ENCODE assay signal across 13 mouse cellular contexts in the genomic region with DNA sequence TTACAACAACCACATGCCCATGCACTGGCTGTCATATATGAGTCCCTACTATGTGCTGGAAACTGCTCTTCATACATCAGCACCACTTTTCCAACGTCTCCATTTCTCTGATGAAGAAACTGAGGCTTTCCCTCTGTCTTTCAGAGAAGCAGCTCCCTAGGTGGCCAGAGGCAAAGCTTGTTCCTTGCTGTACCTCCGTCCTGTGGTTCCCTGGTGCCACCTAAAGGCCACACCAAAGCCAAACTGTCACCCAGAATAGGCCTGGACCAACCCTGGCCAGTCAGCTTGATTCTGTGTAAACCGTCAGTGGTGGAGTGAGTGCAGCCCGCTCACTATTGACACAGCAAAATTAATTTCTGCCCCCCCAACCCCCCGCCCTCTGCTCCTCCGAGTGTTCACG.
DNase-seq lines count a peak whose midpoint lies in the region; ATAC-seq and TF ChIP-seq lines count a peak whose summit lies in the region.
"Had no signal": no experiment of that assay in that cellular context is flagged by ENCODE, and none has a peak within 500 bp of the region (broad histone marks: within the 10 kb centered on the region; RNA-seq: fewer than 3 reads in every experiment).

No protein-coding gene starts in this region.

- no peak for ATAC-seq in forebrain, embryonic 13.5 days
- no peak for ATAC-seq in liver, postnatal 0 days
- ATAC-seq in liver, embryonic 11.5 days (replicated peaks; ENCODE audit: low FRiP score) = no peak
- ATAC-seq: liver, embryonic 12.5 days had no signal

- H3K9ac ChIP-seq in forebrain, embryonic 13.5 days = no peak overlapping the region
- H3K9ac ChIP-seq in liver, postnatal 0 days (replicated peaks) = no peak overlapping the region
- H3K9ac ChIP-seq in liver, embryonic 11.5 days (ENCODE audit: low read depth, low read length) = no peak overlapping the region
- H3K9ac ChIP-seq: heart, embryonic 15.5 days; liver, embryonic 12.5 days; neural tube, embryonic 13.5 days had no signal

- no peak overlapping the region for H3K4me2 ChIP-seq in forebrain, embryonic 13.5 days
- H3K4me2 ChIP-seq in liver, postnatal 0 days (ENCODE audit: low read depth, low read length) = no peak overlapping the region
- no peak overlapping the region for H3K4me2 ChIP-seq in liver, embryonic 11.5 days
- H3K4me2 ChIP-seq: heart, embryonic 15.5 days; liver, embryonic 12.5 days; neural tube, embryonic 13.5 days had no signal

- H3K4me1 ChIP-seq in forebrain, embryonic 13.5 days = peaks cover 51% of the 10 kb centered on the region
- H3K4me1 ChIP-seq in forebrain, embryonic 10.5 days = peaks cover 13% of the 10 kb centered on the region
- no peaks in the 10 kb centered on the region for H3K4me1 ChIP-seq in liver, postnatal 0 days (ENCODE audit: insufficient read depth)
- H3K4me1 ChIP-seq in liver, embryonic 11.5 days (replicated peaks; ENCODE audit: control insufficient read depth, insufficient read depth, low read length) = no peaks in the 10 kb centered on the region
- H3K4me1 ChIP-seq: heart, embryonic 15.5 days; liver, embryonic 12.5 days had no signal

- no peaks in the 10 kb centered on the region for H3K9me3 ChIP-seq in forebrain, embryonic 13.5 days (replicated peaks)
- no peaks in the 10 kb centered on the region for H3K9me3 ChIP-seq in forebrain, embryonic 10.5 days
- H3K9me3 ChIP-seq in liver, postnatal 0 days (ENCODE audit: low read length) = no peaks in the 10 kb centered on the region
- no peaks in the 10 kb centered on the region for H3K9me3 ChIP-seq in liver, embryonic 11.5 days (ENCODE audit: control insufficient read depth, low read length)
- H3K9me3 ChIP-seq: heart, embryonic 15.5 days; liver, embryonic 12.5 days; neural tube, embryonic 13.5 days had no signal

- no peak for TF ChIP-seq EP300 in liver, postnatal 0 days (IDR thresholded peaks at IDR 0.05; ENCODE audit: low read depth)

- TF ChIP-seq CTCF in liver, postnatal 0 days (IDR thresholded peaks at IDR 0.05; ENCODE audit: low read depth) = peak; percentile 29; the same call in 1 of the 2 replicates

- H3K4me3 ChIP-seq in forebrain, embryonic 13.5 days = no peak overlapping the region
- no peak overlapping the region for H3K4me3 ChIP-seq in forebrain, embryonic 10.5 days
- H3K4me3 ChIP-seq in liver, postnatal 0 days (ENCODE audit: low read depth, low read length) = no peak overlapping the region
- no peak overlapping the region for H3K4me3 ChIP-seq in liver, embryonic 11.5 days (ENCODE audit: low read depth, low read length)
- H3K4me3 ChIP-seq: heart, embryonic 15.5 days; liver, embryonic 12.5 days; megakaryocyte, embryonic 14.5 days; neural tube, embryonic 13.5 days had no signal

- DNase-seq in forebrain, embryonic 10.5 days (ENCODE audit: extremely low spot score, low spot score) = no peak
- no peak for DNase-seq in liver, postnatal 0 days
- no peak for DNase-seq in liver, embryonic 11.5 days (ENCODE audit: low spot score)
- peak; percentile 27 for DNase-seq in A20 (ENCODE audit: low read depth, low spot score)
- peak; percentile 66 to 76 for DNase-seq in cerebellum, postnatal 25 days
- DNase-seq in thymus, postnatal 36 days = no peak
- DNase-seq in ovary, adult 18-20 months (ENCODE audit: low spot score) = no peak
- DNase-seq: thymus, postnatal 14 days had no signal

- peaks cover 7% of the 10 kb centered on the region for H3K36me3 ChIP-seq in forebrain, embryonic 13.5 days (ENCODE audit: poor library complexity, severe bottlenecking)
- H3K36me3 ChIP-seq in forebrain, embryonic 10.5 days (replicated peaks) = peaks cover 52% of the 10 kb centered on the region
- H3K36me3 ChIP-seq in liver, postnatal 0 days (replicated peaks; ENCODE audit: insufficient read depth, low read length) = no peaks in the 10 kb centered on the region
- H3K36me3 ChIP-seq in liver, embryonic 11.5 days (ENCODE audit: control insufficient read depth, insufficient read depth, low read length) = no peaks in the 10 kb centered on the region
- H3K36me3 ChIP-seq: heart, embryonic 15.5 days; liver, embryonic 12.5 days had no signal

- H3K27me3 ChIP-seq in forebrain, embryonic 13.5 days = no peaks in the 10 kb centered on the region
- no peaks in the 10 kb centered on the region for H3K27me3 ChIP-seq in forebrain, embryonic 10.5 days (ENCODE audit: poor library complexity, severe bottlenecking)
- H3K27me3 ChIP-seq in liver, postnatal 0 days (ENCODE audit: insufficient read depth, low read length) = no peaks in the 10 kb centered on the region
- H3K27me3 ChIP-seq in liver, embryonic 11.5 days (replicated peaks; ENCODE audit: control insufficient read depth, insufficient read depth, low read length) = no peaks in the 10 kb centered on the region
- H3K27me3 ChIP-seq: heart, embryonic 15.5 days; liver, embryonic 12.5 days; neural tube, embryonic 13.5 days had no signal

- peak overlapping the region; percentile 82; the same call in 1 of the 2 replicates for H3K27ac ChIP-seq in forebrain, embryonic 13.5 days
- no peak overlapping the region for H3K27ac ChIP-seq in forebrain, embryonic 10.5 days
- no peak overlapping the region for H3K27ac ChIP-seq in liver, postnatal 0 days (ENCODE audit: low read depth)
- no peak overlapping the region for H3K27ac ChIP-seq in liver, embryonic 11.5 days (ENCODE audit: low read depth, low read length)
- H3K27ac ChIP-seq: heart, embryonic 15.5 days; liver, embryonic 12.5 days had no signal

- WGBS in forebrain, embryonic 13.5 days = 64% methylated on average over 7 of the region's 7 CpGs
- 83% methylated on average over 7 of the region's 7 CpGs for WGBS in forebrain, embryonic 10.5 days
- WGBS in liver, postnatal 0 days (ENCODE audit: insufficient replicate concordance) = 55% methylated on average over 7 of the region's 7 CpGs
- WGBS in liver, embryonic 11.5 days = 68% methylated on average over 7 of the region's 7 CpGs

Comparison
In these comparisons a context has a peak if more than half of its experiments do, and no peak if none do; other contexts are left out.
1. DNase-seq: peak in A20 (single experiment) and cerebellum, postnatal 25 days (2 of 2); none in forebrain, embryonic 10.5 days (single experiment), liver, postnatal 0 days (single experiment), liver, embryonic 11.5 days (single experiment), thymus, postnatal 36 days (0 of 2) and ovary, adult 18-20 months (single experiment).